Mouse (Mus musculus) cerebellum, adult 2 months (tissue): ENCODE measurements around the gene Mrnip.
A peak's percentile ranks its signal among the peaks of the same experiment; 100 is the strongest.

Experiments
- CTCF ChIP-seq: fragments of 200-500 bp; IDR thresholded peaks from 2 replicates; pipeline ENCODE4 v1.5.1; 2011; ENCODE audit warnings: low read depth, mild to moderate bottlenecking, control low read depth, low read length, moderate library complexity, borderline replicate concordance; ENCODE audit not compliant: insufficient read depth
- POLR2A ChIP-seq: fragments of 200-500 bp; IDR thresholded peaks from 2 replicates; pipeline ENCODE4 v1.6.1; 2011; ENCODE audit warnings: low read length, control low read depth, borderline replicate concordance; ENCODE audit not compliant: insufficient read depth

DNA sequence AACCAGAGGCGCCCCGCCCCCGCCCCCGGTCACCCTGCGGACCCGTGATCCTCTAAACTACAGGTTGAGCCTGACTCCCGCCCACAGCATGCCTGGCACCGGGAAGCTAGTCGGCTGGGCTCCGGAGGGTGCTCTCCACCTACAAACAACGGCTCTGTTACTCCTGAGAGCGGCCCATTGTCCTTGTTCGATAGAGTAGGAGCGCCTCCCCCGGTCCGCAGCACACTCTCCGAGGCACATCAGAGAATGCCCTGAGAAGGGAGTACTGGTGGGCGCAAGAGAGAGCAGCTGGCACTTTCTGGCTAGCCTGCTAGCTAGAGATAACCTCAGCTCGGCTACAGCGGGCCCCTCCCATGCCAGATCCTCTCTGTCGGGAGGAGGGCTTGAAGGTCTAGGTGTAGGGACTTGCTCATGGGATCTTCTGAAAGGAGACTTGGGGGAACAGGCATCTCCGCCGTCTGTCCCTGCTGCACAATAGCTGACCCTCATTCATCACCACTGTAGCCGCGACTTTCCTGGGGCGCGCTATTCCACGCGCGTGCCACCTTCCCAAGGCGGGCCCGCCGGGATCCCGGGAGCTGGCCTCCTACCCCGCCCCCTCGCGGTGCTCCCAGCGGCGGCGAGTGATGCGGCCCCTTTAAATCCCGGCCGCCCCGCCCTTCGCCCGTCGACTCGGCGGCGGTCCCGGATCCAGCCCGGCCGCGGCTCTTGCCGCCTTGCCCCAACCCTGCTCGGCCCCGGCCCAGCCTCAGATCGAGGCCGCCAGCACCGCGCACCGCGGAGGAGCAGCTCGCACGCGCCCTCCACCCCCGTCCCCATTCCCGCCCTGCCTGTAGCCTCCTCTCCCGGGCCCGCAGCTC lies 50.7 kb downstream of the Mrnip start:
- TF ChIP-seq CTCF (0 out of 2 replicates have a peak, but pooled peaks have one; percentile 1), POLR2A (peak; percentile 47)
